Mouse (Mus musculus) testis, adult 2 months (tissue): ENCODE measurements around the gene Anxa7.

Experiments used
- CTCF ChIP-seq: fragments of 200-500 bp; IDR thresholded peaks from 2 replicates; pipeline ENCODE4 v1.5.1; 2012; ENCODE audit warnings: low read depth, mild to moderate bottlenecking, inconsistent platforms, low read length, moderate library complexity; ENCODE audit not compliant: control insufficient read depth, insufficient read depth, insufficient replicate concordance
- POLR2A ChIP-seq: fragments of 200-500 bp; IDR thresholded peaks from 2 replicates; pipeline ENCODE4 v1.6.1; 2012; ENCODE audit warnings: low read depth, mild to moderate bottlenecking, inconsistent platforms, low read length, moderate library complexity; ENCODE audit not compliant: control insufficient read depth

- TF ChIP-seq POLR2A = no peak
- no peak for TF ChIP-seq CTCF
These were observed 51.3 kb downstream of the Anxa7 start for GRCm38 (mm10) chr14:20428593-20428992.
